Mouse (Mus musculus): ENCODE data around the gene Ctnna3.

DNA sequence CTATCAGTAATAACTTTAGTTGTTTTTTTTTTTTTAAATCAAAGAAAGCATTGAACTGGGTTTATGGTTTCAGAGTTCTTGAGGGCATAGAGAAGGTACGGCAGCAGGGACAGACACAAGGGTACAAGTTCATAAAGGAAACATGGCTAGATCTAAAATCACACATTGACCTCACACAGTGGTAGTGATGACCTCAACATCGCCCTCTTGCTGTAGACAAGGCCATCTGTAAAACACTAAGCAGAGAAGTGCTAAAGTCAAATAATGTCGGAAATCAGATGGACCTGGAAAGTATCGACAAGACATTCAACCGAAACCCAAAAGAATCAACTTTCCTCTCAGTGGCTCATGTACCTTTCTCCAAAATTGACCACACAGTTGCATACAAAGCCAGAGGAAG lies 224.7 kb downstream of the Ctnna3 start:
- TF ChIP-seq POLR2A (IDR thresholded peaks at IDR 0.05; ENCODE audit: borderline replicate concordance, insufficient read depth, low read length) (no peak), CTCF (IDR thresholded peaks at IDR 0.05; ENCODE audit: borderline replicate concordance, insufficient read depth, low read depth, low read length) (no peak)
